8 mouse cellular contexts compared by ENCODE assay signal in genomic region chr12:76318282-76319212, GRCm38 (mm10). TPM values are rescaled to one million over a fixed set of nuclear protein-coding genes. Genes with fewer than 3 reads are reported as not detected.
DNase-seq lines count a peak whose midpoint lies in the region; ATAC-seq and TF ChIP-seq lines count a peak whose summit lies in the region.

No protein-coding gene starts in this region.

- no peak overlapping the region for H3K4me2 ChIP-seq in heart, postnatal 0 days (ENCODE audit: low read depth, low read length)

- H3K4me3 ChIP-seq in heart, adult 2 months: no peak overlapping the region
- H3K4me3 ChIP-seq in G1E (ENCODE audit: low read depth, low read length): peak overlapping the region; percentile 50; the same call in 1 of the 2 replicates
- H3K4me3 ChIP-seq in heart, postnatal 0 days (ENCODE audit: low read depth, low read length): no peak overlapping the region
- peak overlapping the region; percentile 90 for H3K4me3 ChIP-seq in megakaryocyte, embryonic 14.5 days (replicated peaks)
- H3K4me3 ChIP-seq in gastrocnemius, adult 2 months: no peak overlapping the region

- WGBS in heart, adult 2 months: 26% methylated on average over 9 of the region's 9 CpGs
- WGBS in heart, postnatal 0 days: 12% methylated on average over 9 of the region's 9 CpGs

- peak overlapping the region; percentile 16; the same call in 1 of the 2 replicates for H3K9ac ChIP-seq in heart, adult 2 months (ENCODE audit: low read depth, low read length)
- H3K9ac ChIP-seq in heart, postnatal 0 days (replicated peaks; ENCODE audit: low read depth, low read length): no peak overlapping the region

- peak; percentile 89 for ATAC-seq in G1E (ENCODE audit: extremely low read depth, insufficient number of reproducible peaks, low FRiP score, poor library complexity, severe bottlenecking)
- peak; percentile 69 for ATAC-seq in heart, postnatal 0 days (ENCODE audit: insufficient read depth, low read depth)

- intact Hi-C loops in heart, adult 2 months (cut with DNase I): no loop called here
- intact Hi-C loops in heart, postnatal 36 days (cut with DNase I): no loop called here
- intact Hi-C loops in gastrocnemius, adult 2 months (cut with DNase I): no loop called here

- no peaks in the 10 kb centered on the region for H3K9me3 ChIP-seq in G1E (replicated peaks)
- no peaks in the 10 kb centered on the region for H3K9me3 ChIP-seq in heart, postnatal 0 days (replicated peaks; ENCODE audit: control insufficient read depth, low read length)
- no peaks in the 10 kb centered on the region for H3K9me3 ChIP-seq in megakaryocyte, embryonic 14.5 days

- DNase-seq in heart, adult 2 months: peak in 1 of 2 experiments; percentile 24
- DNase-seq in heart, postnatal 36 days: no peak
- DNase-seq in G1E (ENCODE audit: low spot score): peak; percentile 80
- peak; percentile 48 for DNase-seq in heart, postnatal 0 days (ENCODE audit: low spot score)
- no peak for DNase-seq in MN1 (ENCODE audit: low spot score)
- no peak for DNase-seq in right cerebral cortex, postnatal 10 days (ENCODE audit: low spot score in 2 of 2)
- DNase-seq in gastrocnemius, adult 2 months: no peak

- no peak for TF ChIP-seq EP300 in heart, adult 2 months (IDR thresholded peaks at IDR 0.05; ENCODE audit: insufficient read depth, low read depth, low read length)
- no peak for TF ChIP-seq EP300 in heart, postnatal 0 days (IDR thresholded peaks at IDR 0.05; ENCODE audit: low read depth)

- TF ChIP-seq POLR2A in heart, adult 2 months (IDR thresholded peaks at IDR 0.05; ENCODE audit: insufficient read depth, low read depth, low read length): no peak

- no peaks in the 10 kb centered on the region for H3K79me2 ChIP-seq in heart, adult 2 months (replicated peaks; ENCODE audit: control insufficient read depth, insufficient read depth, low read length)

- H3K27ac ChIP-seq in heart, adult 2 months: no peak overlapping the region
- peak overlapping the region; percentile 74 for H3K27ac ChIP-seq in heart, postnatal 0 days (ENCODE audit: low read depth)
- H3K27ac ChIP-seq in gastrocnemius, adult 2 months: no peak overlapping the region; the same call in 1 of the 2 replicates

- H3K4me1 ChIP-seq in heart, adult 2 months (ENCODE audit: control insufficient read depth, insufficient read depth, low read length): peaks cover 4% of the 10 kb centered on the region
- peaks cover 69% of the 10 kb centered on the region for H3K4me1 ChIP-seq in G1E (ENCODE audit: insufficient read depth, low read depth, low read length)
- H3K4me1 ChIP-seq in heart, postnatal 0 days (ENCODE audit: control insufficient read depth, insufficient read depth): 0 out of 2 replicates have a peak, but pooled peaks cover 9% of the 10 kb centered on the region
- peaks cover 79% of the 10 kb centered on the region for H3K4me1 ChIP-seq in megakaryocyte, embryonic 14.5 days

- H3K27me3 ChIP-seq in heart, adult 2 months (ENCODE audit: control insufficient read depth, insufficient read depth, low read length): no peaks in the 10 kb centered on the region
- H3K27me3 ChIP-seq in G1E (ENCODE audit: insufficient read depth, low read length): no peaks in the 10 kb centered on the region
- H3K27me3 ChIP-seq in heart, postnatal 0 days (ENCODE audit: control insufficient read depth, insufficient read depth, low read length): no peaks in the 10 kb centered on the region
- no peaks in the 10 kb centered on the region for H3K27me3 ChIP-seq in megakaryocyte, embryonic 14.5 days (replicated peaks)

- H3K36me3 ChIP-seq in heart, adult 2 months (ENCODE audit: control insufficient read depth, insufficient read depth, low read length): no peaks in the 10 kb centered on the region
- H3K36me3 ChIP-seq in G1E (replicated peaks): peaks cover 91% of the 10 kb centered on the region
- H3K36me3 ChIP-seq in heart, postnatal 0 days (replicated peaks; ENCODE audit: control insufficient read depth, insufficient read depth, low read length): peaks cover 24% of the 10 kb centered on the region
- H3K36me3 ChIP-seq in megakaryocyte, embryonic 14.5 days (replicated peaks; ENCODE audit: low read length): peaks cover 71% of the 10 kb centered on the region

- TF ChIP-seq CTCF in heart, adult 2 months (IDR thresholded peaks at IDR 0.05): no peak
- TF ChIP-seq CTCF in G1E (IDR thresholded peaks at IDR 0.05; ENCODE audit: low read depth, low read length): no peak
- no peak for TF ChIP-seq CTCF in heart, postnatal 0 days (IDR thresholded peaks at IDR 0.05; ENCODE audit: low read depth)
- no peak for TF ChIP-seq CTCF in gastrocnemius, adult 2 months (IDR thresholded peaks at IDR 0.05)

RNA-seq across cellular contexts. Expression of gene Akap5, which starts 6.1 kb away (rescaled TPM):
- total RNA-seq in heart, adult 2 months (2021): 1 to 10 TPM; 1.0 to 1.7 TPM
- polyA plus RNA-seq in heart, adult 2 months (2012; rRNA removed): 1.1 and 2.3 TPM in 2 replicates
- total RNA-seq in heart, postnatal 36 days (2021): 1 to 10 TPM; 1.7 to 2.2 TPM
- 1.1 and 1.4 TPM in 2 replicates for total RNA-seq in G1E (2014; fragmentation: Nextera tagmentation)
- total RNA-seq in G1E (2017): 1.2 and 1.3 TPM in 2 replicates
- polyA plus RNA-seq in G1E (2012): 0.08 and 0.20 TPM in 2 replicates
- total RNA-seq in heart, postnatal 0 days (2014; rRNA removed; ENCODE audit: low replicate concordance): 0.50 and 3.7 TPM in 2 replicates
- 1.1 TPM in 2 replicates for polyA plus RNA-seq in heart, postnatal 0 days (2015; fragmentation: Nextera tagmentation; extraction: Ambion mirVana)
- polyA plus RNA-seq in megakaryocyte, embryonic 14.5 days (2012; ENCODE audit: insufficient read depth, low replicate concordance): 0.63 TPM in 1 of 2 replicates, not detected in the other
- under 1 TPM; 0.31 to 0.48 TPM for total RNA-seq in gastrocnemius, adult 2 months (2021)

RNA-seq across cellular contexts. Expression of gene Zbtb25, which starts 50.9 kb away (rescaled TPM):
- total RNA-seq in heart, adult 2 months (2021): 1 to 10 TPM; 6.8 to 7.9 TPM
- 6.0 and 13.4 TPM in 2 replicates for polyA plus RNA-seq in heart, adult 2 months (2012; rRNA removed)
- total RNA-seq in heart, postnatal 36 days (2021): 10 to 100 TPM in 1 of 2 experiments, 1 to 10 TPM in 1; 5.4 to 10.4 TPM
- total RNA-seq in G1E (2014; fragmentation: Nextera tagmentation): 54.4 and 62.5 TPM in 2 replicates
- 15.5 and 17.5 TPM in 2 replicates for total RNA-seq in G1E (2017)
- 12.1 and 12.2 TPM in 2 replicates for polyA plus RNA-seq in G1E (2012)
- 8.1 and 26.1 TPM in 2 replicates for total RNA-seq in heart, postnatal 0 days (2014; rRNA removed; ENCODE audit: low replicate concordance)
- polyA plus RNA-seq in heart, postnatal 0 days (2015; fragmentation: Nextera tagmentation; extraction: Ambion mirVana): 8.6 and 10.4 TPM in 2 replicates
- polyA plus RNA-seq in megakaryocyte, embryonic 14.5 days (2012; ENCODE audit: insufficient read depth, low replicate concordance): 2.4 and 7.2 TPM in 2 replicates
- 1 to 10 TPM; 6.5 to 7.2 TPM for total RNA-seq in gastrocnemius, adult 2 months (2021)

RNA-seq across cellular contexts. Expression of gene Zbtb1, which starts 51.5 kb away (rescaled TPM):
- total RNA-seq in heart, adult 2 months (2021): 1 to 10 TPM; 3.0 to 3.9 TPM
- 1.1 and 2.3 TPM in 2 replicates for polyA plus RNA-seq in heart, adult 2 months (2012; rRNA removed)
- total RNA-seq in heart, postnatal 36 days (2021): 1 to 10 TPM; 3.5 to 4.2 TPM
- total RNA-seq in G1E (2014; fragmentation: Nextera tagmentation): 24.8 and 27.9 TPM in 2 replicates
- total RNA-seq in G1E (2017): 23.1 and 27.2 TPM in 2 replicates
- polyA plus RNA-seq in G1E (2012): 6.4 and 8.8 TPM in 2 replicates
- 2.8 and 5.0 TPM in 2 replicates for total RNA-seq in heart, postnatal 0 days (2014; rRNA removed; ENCODE audit: low replicate concordance)
- polyA plus RNA-seq in heart, postnatal 0 days (2015; fragmentation: Nextera tagmentation; extraction: Ambion mirVana): 4.4 and 4.6 TPM in 2 replicates
- polyA plus RNA-seq in megakaryocyte, embryonic 14.5 days (2012; ENCODE audit: insufficient read depth, low replicate concordance): 0.79 and 4.7 TPM in 2 replicates
- 1 to 10 TPM; 3.6 to 4.3 TPM for total RNA-seq in gastrocnemius, adult 2 months (2021)

Comparison
In these comparisons a context has a peak if more than half of its experiments do, and no peak if none do; other contexts are left out.
1. DNase-seq: peak in G1E (single experiment) and heart, postnatal 0 days (single experiment); none in heart, postnatal 36 days (0 of 2), MN1 (single experiment), right cerebral cortex, postnatal 10 days (0 of 2) and gastrocnemius, adult 2 months (single experiment).
2. H3K4me3 ChIP-seq: peak in G1E (single experiment) and megakaryocyte, embryonic 14.5 days (single experiment); none in heart, adult 2 months (single experiment), heart, postnatal 0 days (single experiment) and gastrocnemius, adult 2 months (single experiment).